Mouse (Mus musculus): ENCODE measurements around the gene Pitpnm1.
"Not testable (repeated sequence)": the region's sequence is repeated elsewhere in the genome, so short reads cannot be mapped to it uniquely, and the experiment has no call there.

Pitpnm1 gene

GRCm38 (mm10) chr19:4126759-4127495 lies 27.1 kb downstream of the Pitpnm1 start:
- in situ Hi-C loops (cut with MboI; ENCODE audit: low pct_unique_long_range_greater_than_20kb in 1 of 2, low sequenced_read_pairs in 2 of 2, unreplicated experiment in 1 of 2), result no loop called here

- in situ Hi-C loops (cut with MboI; ENCODE audit: low pct_unique_long_range_greater_than_20kb in 1 of 2, low sequenced_read_pairs in 2 of 2, unreplicated experiment in 1 of 2), result no loop called here
These were observed 29.7 kb downstream of the Pitpnm1 start for GRCm38 (mm10) chr19:4129462-4129861.

DNA sequence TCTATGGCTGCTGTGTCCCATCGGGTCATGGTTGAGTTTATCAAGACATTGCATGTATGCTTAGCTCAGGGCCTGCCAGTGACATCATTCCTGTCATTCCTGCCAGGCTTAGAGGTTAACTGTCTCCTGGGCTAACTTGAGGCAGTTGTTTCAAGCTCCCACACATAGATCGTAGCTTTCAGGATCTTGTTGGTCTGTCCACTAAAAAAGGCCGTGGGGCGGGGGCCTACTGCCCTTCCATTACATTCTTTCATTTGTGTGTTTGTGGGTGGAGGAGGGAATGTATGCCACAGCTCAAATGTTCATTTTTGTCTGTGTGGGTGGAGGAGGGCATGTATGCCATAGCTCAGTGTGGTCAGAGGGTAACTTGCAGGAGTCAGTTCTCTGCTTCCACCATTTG lies 30.3 kb downstream of the Pitpnm1 start:
- in situ Hi-C loops (cut with MboI; ENCODE audit: low pct_unique_long_range_greater_than_20kb in 1 of 2, low sequenced_read_pairs in 2 of 2, unreplicated experiment in 1 of 2), result no loop called here

GRCm38 (mm10) chr19:4131075-4131474 lies 31.3 kb downstream of the Pitpnm1 start:
- in situ Hi-C loops (cut with MboI; ENCODE audit: low pct_unique_long_range_greater_than_20kb in 1 of 2, low sequenced_read_pairs in 2 of 2, unreplicated experiment in 1 of 2), result no loop called here

GRCm38 (mm10) chr19:4131768-4132167 lies 32.0 kb downstream of the Pitpnm1 start:
- in situ Hi-C loops (cut with MboI; ENCODE audit: low pct_unique_long_range_greater_than_20kb in 1 of 2, low sequenced_read_pairs in 2 of 2, unreplicated experiment in 1 of 2), result no loop called here

DNA sequence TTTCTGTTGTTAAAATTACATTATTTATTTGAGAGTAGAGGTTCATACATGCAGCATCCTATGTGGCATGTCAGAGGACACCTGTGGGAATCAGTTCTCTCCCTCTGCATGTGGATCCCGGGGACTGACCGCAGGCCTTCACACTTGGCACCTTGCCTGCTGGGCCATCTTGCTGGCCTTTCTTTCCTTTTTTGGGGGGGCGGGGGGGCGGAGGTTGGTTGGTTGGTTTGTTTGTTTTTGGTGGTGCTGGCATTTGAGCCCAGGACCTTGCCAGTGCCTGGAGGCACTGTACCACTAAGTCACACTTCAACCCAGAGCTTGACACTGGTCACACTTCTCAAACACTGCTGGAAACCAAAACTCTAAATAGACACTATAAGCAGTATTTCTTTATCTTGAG lies 34.6 kb downstream of the Pitpnm1 start:
- in situ Hi-C loops (cut with MboI; ENCODE audit: low pct_unique_long_range_greater_than_20kb in 1 of 2, low sequenced_read_pairs in 2 of 2, unreplicated experiment in 1 of 2), result no loop called here

- in situ Hi-C loops (cut with MboI; ENCODE audit: low pct_unique_long_range_greater_than_20kb in 1 of 2, low sequenced_read_pairs in 2 of 2, unreplicated experiment in 1 of 2), result not testable (repeated sequence)
These were observed 35.6 kb downstream of the Pitpnm1 start for GRCm38 (mm10) chr19:4135229-4135962.

GRCm38 (mm10) chr19:4135963-4136345 lies 36.2 kb downstream of the Pitpnm1 start:
- in situ Hi-C loops (cut with MboI; ENCODE audit: low pct_unique_long_range_greater_than_20kb in 1 of 2, low sequenced_read_pairs in 2 of 2, unreplicated experiment in 1 of 2), result not testable (repeated sequence)

GRCm38 (mm10) chr19:4136463-4136862 lies 36.7 kb downstream of the Pitpnm1 start:
- in situ Hi-C loops (cut with MboI; ENCODE audit: low pct_unique_long_range_greater_than_20kb in 1 of 2, low sequenced_read_pairs in 2 of 2, unreplicated experiment in 1 of 2), result no loop called here

- in situ Hi-C loops (cut with MboI; ENCODE audit: low pct_unique_long_range_greater_than_20kb in 1 of 2, low sequenced_read_pairs in 2 of 2, unreplicated experiment in 1 of 2), result no loop called here
These were observed 38.1 kb downstream of the Pitpnm1 start for GRCm38 (mm10) chr19:4137913-4138312.

DNA sequence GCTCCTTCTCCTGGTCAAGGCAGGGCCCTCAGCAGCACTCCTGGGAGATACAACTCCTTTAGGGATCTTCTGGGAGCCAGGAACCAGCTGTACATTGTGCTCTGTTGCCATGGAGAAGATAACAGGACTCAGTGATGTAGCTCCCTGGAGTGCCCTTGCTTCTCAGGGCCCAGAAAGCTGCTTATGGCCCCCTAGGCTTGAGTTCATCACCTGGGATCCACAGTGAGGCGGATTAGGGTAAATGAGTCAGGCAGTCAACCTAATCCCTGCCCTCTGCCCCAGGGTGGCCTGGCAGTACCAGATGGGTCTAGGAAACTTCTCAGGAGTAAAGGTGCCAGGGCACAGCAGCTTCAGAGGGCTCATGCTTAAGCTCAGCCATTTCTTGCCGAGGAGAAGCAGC lies 39.6 kb downstream of the Pitpnm1 start, which contains the start of gene Gpr152:
Gene Gpr152, plus strand, starts transcription at position 342 of the 400 bp plus-strand sequence.
- in situ Hi-C loops (cut with MboI; ENCODE audit: low pct_unique_long_range_greater_than_20kb in 1 of 2, low sequenced_read_pairs in 2 of 2, unreplicated experiment in 1 of 2), result no loop called here

DNA sequence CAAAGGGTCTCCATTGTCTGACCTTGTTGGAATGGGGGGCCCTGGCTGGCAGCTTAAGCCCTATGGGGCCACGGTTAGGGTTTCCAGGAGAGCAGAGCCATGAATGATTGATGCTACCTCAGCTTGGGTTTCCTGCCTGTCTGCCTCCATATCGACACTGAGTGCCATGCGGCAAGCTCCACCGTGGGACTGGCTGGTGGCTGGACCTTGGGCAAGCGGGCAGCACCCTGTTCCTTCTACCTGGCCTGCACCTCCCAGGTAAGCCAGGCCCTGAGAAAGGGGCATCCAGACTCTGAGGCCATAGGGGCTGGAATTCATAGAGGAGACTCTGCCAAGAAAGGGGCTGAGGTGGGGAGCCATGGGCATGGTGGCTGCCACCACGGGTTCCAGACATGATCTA lies 40.3 kb downstream of the Pitpnm1 start:
- in situ Hi-C loops (cut with MboI; ENCODE audit: low pct_unique_long_range_greater_than_20kb in 1 of 2, low sequenced_read_pairs in 2 of 2, unreplicated experiment in 1 of 2), result no loop called here

GRCm38 (mm10) chr19:4142416-4143173 lies 42.8 kb downstream of the Pitpnm1 start:
- in situ Hi-C loops (cut with MboI; ENCODE audit: low pct_unique_long_range_greater_than_20kb in 1 of 2, low sequenced_read_pairs in 2 of 2, unreplicated experiment in 1 of 2), result no loop called here

DNA sequence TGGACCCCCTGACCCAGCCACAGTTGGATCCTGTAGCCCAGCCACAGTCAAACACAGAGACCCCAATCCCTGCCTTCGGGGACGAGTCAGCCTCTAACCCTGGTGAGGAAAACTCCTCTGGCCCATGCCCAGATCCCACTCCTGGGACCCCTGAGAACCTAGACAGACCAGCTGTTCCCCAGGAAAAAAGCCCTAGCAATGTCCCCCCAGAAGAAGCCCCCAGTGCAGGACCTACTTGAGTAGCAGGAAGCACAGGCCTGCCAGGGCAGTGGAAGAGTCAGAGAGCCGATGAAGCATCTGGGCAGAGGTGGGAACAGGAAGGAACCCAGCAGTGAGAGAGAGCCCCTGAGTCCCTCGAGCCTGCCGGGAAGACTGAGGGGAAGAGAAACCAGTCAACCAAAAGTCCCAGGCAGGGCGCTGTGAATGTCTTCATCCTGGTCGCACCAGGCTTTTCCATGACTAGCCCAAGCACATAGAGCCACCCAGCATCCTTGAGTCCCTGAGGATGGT lies 44.0 kb downstream of the Pitpnm1 start, which contains the start of gene Cabp4:
Gene Cabp4, minus strand, starts transcription at position 275 of the 510 bp plus-strand sequence.
- in situ Hi-C loops (cut with MboI; ENCODE audit: low pct_unique_long_range_greater_than_20kb in 1 of 2, low sequenced_read_pairs in 2 of 2, unreplicated experiment in 1 of 2), result no loop called here

- in situ Hi-C loops (cut with MboI; ENCODE audit: low pct_unique_long_range_greater_than_20kb in 1 of 2, low sequenced_read_pairs in 2 of 2, unreplicated experiment in 1 of 2), result no loop called here
These were observed 45.0 kb downstream of the Pitpnm1 start for GRCm38 (mm10) chr19:4144550-4145498.

- in situ Hi-C loops (cut with MboI; ENCODE audit: low pct_unique_long_range_greater_than_20kb in 1 of 2, low sequenced_read_pairs in 2 of 2, unreplicated experiment in 1 of 2), result no loop called here
These were observed 46.1 kb downstream of the Pitpnm1 start for GRCm38 (mm10) chr19:4145936-4146335.

GRCm38 (mm10) chr19:4146366-4147021 lies 46.7 kb downstream of the Pitpnm1 start:
- in situ Hi-C loops (cut with MboI; ENCODE audit: low pct_unique_long_range_greater_than_20kb in 1 of 2, low sequenced_read_pairs in 2 of 2, unreplicated experiment in 1 of 2), result no loop called here

All from mouse embryonic stem cell (cell line).